Mouse (Mus musculus): ENCODE results near the gene Olfr1195. TPM values are rescaled to one million over a fixed set of nuclear protein-coding genes. Genes with fewer than 3 reads are reported as not detected.
"Not testable (repeated sequence)": the region's sequence is repeated elsewhere in the genome, so short reads cannot be mapped to it uniquely, and the experiment has no call there.

Gene Olfr1195
- under 1 TPM in 1 of 3 experiments, not detected in 2; 0.14 TPM for polyA plus RNA-seq (2017; shearing (Covaris generic))

DNA sequence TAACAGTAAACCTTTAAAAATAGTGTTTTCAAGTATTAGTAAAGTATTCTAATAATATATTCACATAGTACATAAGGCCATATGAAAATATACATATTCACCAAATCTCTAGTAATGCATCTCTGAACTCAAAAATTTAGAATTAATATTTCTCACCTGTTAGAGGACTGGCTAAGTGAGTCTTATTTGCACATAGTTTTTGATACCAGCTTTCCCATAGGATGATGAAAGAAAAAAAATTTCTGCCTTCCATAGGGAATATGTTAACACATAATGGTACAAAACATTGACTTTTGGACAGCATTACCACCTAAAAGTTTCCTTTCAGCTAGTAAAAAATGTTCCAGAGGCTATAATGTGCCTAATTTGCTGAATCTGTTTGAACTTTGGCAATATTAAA lies at the start of gene Olfr1195:
Olfr1195 (minus strand) TSS at position 101 of the 400 bp plus-strand sequence.
- no peak for ATAC-seq

DNA sequence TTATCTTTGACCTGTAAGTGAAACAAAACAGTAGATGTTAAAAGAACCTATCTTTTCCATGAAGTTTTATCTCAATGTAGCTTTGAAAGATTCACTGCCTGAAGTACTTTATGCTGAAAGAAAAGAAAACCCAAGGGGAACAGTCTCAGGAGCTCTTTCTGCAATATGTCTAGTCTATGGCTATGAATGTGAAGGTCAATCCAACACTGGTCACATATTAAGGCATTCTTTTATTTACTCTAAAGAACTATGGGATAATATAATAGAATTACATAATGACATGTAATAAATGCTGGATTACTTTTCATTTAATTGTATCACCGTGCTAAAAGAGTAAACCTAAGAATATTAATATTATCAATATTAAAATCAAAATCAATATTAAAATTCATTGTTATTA lies 43.3 kb upstream of the Olfr1195 start, which contains the start of gene Olfr1197:
Olfr1197 (minus strand) TSS at position 101 of the 400 bp plus-strand sequence.
- ATAC-seq: no peak

DNA sequence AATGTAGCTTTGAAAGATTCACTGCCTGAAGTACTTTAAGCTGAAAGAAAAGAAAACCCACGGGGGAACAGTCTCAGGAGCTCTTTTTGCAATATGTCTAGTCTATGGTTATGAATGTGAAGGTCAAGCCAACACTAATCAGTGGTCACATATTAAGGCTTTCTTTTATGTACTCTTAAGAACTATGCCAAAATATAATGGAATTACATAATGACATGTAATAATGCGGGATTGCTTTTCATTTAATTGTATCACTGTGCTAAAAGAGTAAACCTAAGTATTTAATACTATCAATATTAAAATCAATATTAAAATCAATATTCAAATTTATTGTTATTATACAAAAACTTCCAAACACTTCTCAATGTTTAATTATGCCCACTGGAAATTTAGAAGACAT lies 15.5 kb upstream of the Olfr1195 start, which contains the start of gene Olfr1196:
Olfr1196 (minus strand) TSS at position 101 of the 400 bp plus-strand sequence.
- ATAC-seq: no peak

DNA sequence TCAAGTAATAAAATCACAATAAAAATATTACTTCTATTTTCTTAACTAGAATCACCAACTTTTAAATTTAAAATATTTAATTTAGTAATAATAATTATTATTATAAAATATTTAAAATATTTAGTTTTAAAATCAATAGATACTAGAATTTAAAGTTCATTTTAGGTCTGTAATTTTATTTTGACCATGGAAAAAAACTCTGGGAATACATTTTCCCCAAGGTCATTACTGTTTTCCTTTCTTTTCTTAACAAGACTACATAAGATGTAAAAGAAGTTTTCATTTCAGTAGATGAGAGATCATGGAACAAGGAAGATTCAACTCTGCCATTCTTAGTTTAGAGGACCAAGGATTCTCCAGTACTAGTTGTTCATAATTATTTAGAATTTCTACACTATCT lies 13.7 kb downstream of the Olfr1195 start, which contains the start of gene Olfr1193:
Olfr1193 (plus strand) TSS at position 301 of the 400 bp plus-strand sequence.
- ATAC-seq: not testable (repeated sequence)

DNA sequence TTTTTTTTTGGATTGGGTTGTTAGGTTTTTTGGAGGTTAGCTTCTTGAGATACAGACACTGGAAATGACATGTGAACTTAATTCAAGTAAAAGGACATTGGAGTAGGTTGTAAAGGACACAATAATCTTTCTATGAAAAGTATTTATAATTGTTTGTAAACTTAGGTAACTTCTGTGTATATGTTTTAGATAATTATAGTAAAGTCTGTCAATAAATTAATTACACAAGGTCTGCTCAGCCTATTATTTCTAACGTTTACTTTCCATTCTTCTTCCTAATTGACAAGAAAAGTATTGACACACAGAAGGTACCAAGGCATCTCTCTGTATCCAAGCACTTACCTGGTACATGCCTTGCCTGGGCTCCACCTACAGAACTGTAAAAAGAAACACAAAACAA lies 40.8 kb downstream of the Olfr1195 start, which contains the start of gene Olfr1192-ps1:
Olfr1192-ps1 (plus strand) TSS at position 301 of the 400 bp plus-strand sequence.
- ATAC-seq: no peak

DNA sequence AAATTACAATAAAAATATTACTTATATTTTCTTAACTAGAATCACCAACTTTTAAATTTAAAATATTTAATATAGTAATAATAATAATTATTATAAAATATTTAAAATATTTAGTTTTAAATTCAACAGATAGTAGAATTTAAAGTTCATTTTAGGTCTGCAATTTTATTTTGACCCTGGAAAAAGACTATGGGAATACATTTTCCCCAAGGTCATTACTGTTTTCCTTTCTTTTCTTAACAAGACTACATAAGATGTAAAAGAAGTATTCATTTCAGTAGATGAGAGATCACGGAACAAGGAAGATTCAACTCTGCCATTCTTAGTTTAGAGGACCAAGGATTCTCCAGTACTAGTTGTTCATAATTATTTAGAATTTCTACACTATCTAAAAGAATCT lies 48.7 kb downstream of the Olfr1195 start, which contains the start of gene Olfr1191-ps1:
Olfr1191-ps1 (plus strand) TSS at position 301 of the 400 bp plus-strand sequence.
- ATAC-seq: not testable (repeated sequence)

Other genes starting within 250 kb of the Olfr1195 start
- not detected for gene Gm13757, start 240.1 kb downstream of the Olfr1195 start, polyA plus RNA-seq (2017; shearing (Covaris generic))
- gene Olfr1183, start 234.3 kb downstream of the Olfr1195 start, polyA plus RNA-seq (2017; shearing (Covaris generic)): under 1 TPM in 1 of 3 experiments, not detected in 2; 0.13 TPM
- not detected for gene Olfr1184, start 205.6 kb downstream of the Olfr1195 start, polyA plus RNA-seq (2017; shearing (Covaris generic))
- not detected for gene Olfr1185-ps1, start 195.9 kb downstream of the Olfr1195 start, polyA plus RNA-seq (2017; shearing (Covaris generic))
- gene Olfr1186, start 170.6 kb downstream of the Olfr1195 start, polyA plus RNA-seq (2017; shearing (Covaris generic)): not detected
- gene Olfr1188, start 132.3 kb downstream of the Olfr1195 start, polyA plus RNA-seq (2017; shearing (Covaris generic)): not detected
- gene Olfr1189, start 102.7 kb downstream of the Olfr1195 start, polyA plus RNA-seq (2017; shearing (Covaris generic)): not detected
- gene Olfr1191-ps1, start 48.6 kb downstream of the Olfr1195 start, polyA plus RNA-seq (2017; shearing (Covaris generic)): not detected
- under 1 TPM in 1 of 3 experiments, not detected in 2; 0.08 TPM for gene Olfr1192-ps1, start 40.7 kb downstream of the Olfr1195 start, polyA plus RNA-seq (2017; shearing (Covaris generic))
- not detected for gene Olfr1193, start 13.6 kb downstream of the Olfr1195 start, polyA plus RNA-seq (2017; shearing (Covaris generic))
- gene Olfr1196, start 15.4 kb upstream of the Olfr1195 start, polyA plus RNA-seq (2017; shearing (Covaris generic)): not detected
- not detected for gene Olfr1197, start 43.2 kb upstream of the Olfr1195 start, polyA plus RNA-seq (2017; shearing (Covaris generic))
- gene Olfr1198, start 62.2 kb upstream of the Olfr1195 start, polyA plus RNA-seq (2017; shearing (Covaris generic)): not detected
- not detected for gene Olfr1199, start 71.3 kb upstream of the Olfr1195 start, polyA plus RNA-seq (2017; shearing (Covaris generic))
- gene Olfr1200, start 81.3 kb upstream of the Olfr1195 start, polyA plus RNA-seq (2017; shearing (Covaris generic)): not detected
- gene Olfr1201, start 103.8 kb upstream of the Olfr1195 start, polyA plus RNA-seq (2017; shearing (Covaris generic)): not detected
- gene Olfr1202, start 125.3 kb upstream of the Olfr1195 start, polyA plus RNA-seq (2017; shearing (Covaris generic)): not detected
- gene Olfr1205, start 140.6 kb upstream of the Olfr1195 start, polyA plus RNA-seq (2017; shearing (Covaris generic)): not detected
- gene Olfr1204, start 160.1 kb upstream of the Olfr1195 start, polyA plus RNA-seq (2017; shearing (Covaris generic)): not detected
- under 1 TPM in 1 of 3 experiments, not detected in 2; 0.62 TPM for gene Olfr1206, start 174.0 kb upstream of the Olfr1195 start, polyA plus RNA-seq (2017; shearing (Covaris generic))
- not detected for gene Olfr1208, start 213.1 kb upstream of the Olfr1195 start, polyA plus RNA-seq (2017; shearing (Covaris generic))
- gene Olfr1209, start 226.0 kb upstream of the Olfr1195 start, polyA plus RNA-seq (2017; shearing (Covaris generic)): not detected
- gene Olfr1211, start 248.9 kb upstream of the Olfr1195 start, polyA plus RNA-seq (2017; shearing (Covaris generic)): not detected

Measured in inflammation-experienced regulatory T-cells, adult 6 months (primary cell).